Mouse (Mus musculus) gastrocnemius, postnatal 14 days (tissue): ENCODE measurements around the gene Cblc. TPM values are rescaled to one million over a fixed set of nuclear protein-coding genes. Genes with fewer than 3 reads are reported as not detected.

Experiments
- DNase-seq: peaks from one replicate; pipeline ENCODE4 v3.0.0; 2021; ENCODE audit warnings: mixed read lengths
- intact Hi-C: fragments of 180-260 bp; cut with DNase I; formaldehyde crosslinking; loops from one replicate; pipeline ENCODE4 v1.15.1; 2025; ENCODE audit warnings: low total_unique reads
- total RNA-seq, 2 experiments: library from RNA; stranded (reverse); gene quantifications; 2 replicates each; pipeline ENCODE4 v1.2.3; 2021

Gene Cblc
- total RNA-seq, 2 experiments from 2014 or later, result not detected

DNA sequence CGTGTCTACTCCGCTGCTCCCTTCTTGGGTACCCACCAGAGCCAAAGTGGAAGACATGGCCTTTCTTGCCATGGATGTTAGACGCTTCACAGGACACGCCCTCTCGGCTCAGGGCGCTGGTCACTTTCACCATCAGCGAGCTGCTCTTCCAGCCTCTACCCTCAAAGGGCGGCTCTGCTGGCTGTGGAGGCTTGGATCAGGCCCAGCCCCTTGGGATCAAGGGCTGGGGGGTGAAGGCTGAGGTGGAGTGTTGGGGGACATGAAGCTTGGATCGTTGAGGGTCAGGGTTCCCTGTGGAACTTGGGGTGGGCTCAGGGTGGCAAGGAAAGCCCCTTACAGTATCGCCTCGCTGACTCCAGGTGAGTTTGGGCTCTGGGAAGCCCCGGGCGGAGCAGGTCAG lies 38.0 kb downstream of the Cblc start:
- intact Hi-C loops, result no loop called here
- DNase-seq, result no peak

- DNase-seq, result peak; percentile 80
- intact Hi-C loops, result no loop called here
Measured at GRCm38 (mm10) chr7:19755851-19756786, 40.5 kb downstream of the Cblc start.

DNA sequence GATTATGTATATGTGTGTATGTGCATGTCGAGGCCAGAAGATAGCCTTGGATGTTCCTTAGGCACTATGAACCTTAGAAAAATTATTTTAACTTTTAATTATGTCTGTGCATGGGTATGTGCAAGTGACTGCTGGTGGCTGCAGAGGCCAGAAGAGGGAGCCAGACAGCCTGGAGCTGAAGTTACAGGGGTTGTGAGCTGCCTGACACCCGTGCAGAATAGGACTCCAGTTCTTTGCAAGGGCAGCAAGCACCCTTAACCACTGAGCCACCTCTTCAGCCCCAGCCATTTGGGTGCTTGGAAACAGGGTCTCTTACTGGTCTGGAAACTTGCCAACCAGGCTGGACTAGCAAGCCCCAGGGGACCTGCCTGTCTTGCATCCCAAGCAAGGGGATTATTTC lies 41.6 kb downstream of the Cblc start:
- DNase-seq, result no peak
- intact Hi-C loops, result no loop called here

- intact Hi-C loops, result loop anchor here (5.0 kb wide), 1 partner anchor 33 kb away; no protein-coding TSS in a partner anchor
- DNase-seq, result no peak
Measured at GRCm38 (mm10) chr7:19754065-19754464, 42.5 kb downstream of the Cblc start.

- DNase-seq, result peak; percentile 49
- intact Hi-C loops, result loop anchor here (5.0 kb wide), 1 partner anchor 34 kb away; no protein-coding TSS in a partner anchor
Measured at GRCm38 (mm10) chr7:19753587-19753986, 43.0 kb downstream of the Cblc start.

- intact Hi-C loops, result loop anchor here (5.0 kb wide), 1 partner anchor 35 kb away; no protein-coding TSS in a partner anchor
- DNase-seq, result no peak
Measured at GRCm38 (mm10) chr7:19752652-19753051, 44.0 kb downstream of the Cblc start.

DNA sequence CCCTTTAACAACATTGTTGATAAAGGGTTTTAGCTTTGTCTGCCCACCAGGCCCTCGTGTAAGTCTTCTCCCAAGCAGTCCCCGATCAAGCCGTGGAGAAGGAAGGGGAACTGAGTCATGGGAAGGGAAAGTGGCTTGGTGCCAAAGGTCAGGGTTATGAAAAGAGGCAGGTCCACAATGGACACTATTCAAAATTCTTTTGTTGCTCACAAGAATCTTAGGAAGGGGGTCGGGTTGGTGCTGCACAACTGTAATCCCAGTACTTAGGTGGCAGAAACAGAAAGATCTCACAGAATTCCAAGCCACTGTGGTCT lies 45.6 kb downstream of the Cblc start:
- intact Hi-C loops, result loop anchor here (5.0 kb wide), 1 partner anchor 36 kb away; no protein-coding TSS in a partner anchor
- no peak for DNase-seq

DNA sequence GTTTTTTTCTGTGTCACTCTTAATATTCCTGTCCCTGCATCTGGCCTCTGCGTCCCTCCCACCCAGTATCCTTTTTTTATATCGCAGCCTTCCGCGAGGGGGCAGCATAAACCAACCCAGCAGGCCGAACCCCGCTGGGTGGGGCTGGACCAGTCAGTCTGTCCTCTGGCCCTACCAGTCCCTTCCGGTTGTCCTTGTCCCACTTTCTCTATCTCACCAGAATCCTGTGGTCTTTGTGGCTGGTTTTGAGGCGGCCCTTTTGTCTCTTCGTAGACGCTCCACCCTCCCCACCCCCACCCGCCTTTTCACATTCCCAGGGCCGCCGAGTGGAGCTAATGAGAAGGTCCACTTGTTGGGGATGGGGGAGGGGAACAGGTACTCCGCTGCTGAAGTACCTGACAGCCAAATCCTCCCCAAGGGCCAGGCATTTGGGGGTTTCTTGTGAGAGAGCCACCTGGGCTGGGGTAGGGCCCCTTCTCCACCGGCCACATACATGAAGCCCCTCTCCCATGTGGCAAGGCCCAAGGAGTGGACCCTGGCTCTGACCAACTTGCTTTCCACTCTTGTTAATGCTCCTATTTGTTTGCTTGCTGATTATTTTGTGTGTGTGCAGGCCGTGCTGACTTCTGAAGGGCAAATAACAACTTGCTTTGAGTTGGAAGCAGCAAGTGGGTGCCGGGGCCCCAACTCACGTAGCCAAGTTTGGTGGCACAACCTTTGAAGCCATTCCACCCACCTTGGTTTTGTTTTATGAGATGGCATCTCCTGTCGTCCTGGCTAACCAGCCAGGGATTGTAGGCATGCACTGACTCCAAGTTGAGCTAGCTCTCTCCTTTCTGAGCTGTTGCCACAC lies 46.2 kb downstream of the Cblc start, which contains the start of gene Nectin2:
Gene Nectin2, minus strand, starts transcription at position 267 of the 853 bp plus-strand sequence.
- peak; percentile 93 for DNase-seq
- intact Hi-C loops, result loop anchor here (5.0 kb wide), 1 partner anchor 37 kb away; no protein-coding TSS in a partner anchor

DNA sequence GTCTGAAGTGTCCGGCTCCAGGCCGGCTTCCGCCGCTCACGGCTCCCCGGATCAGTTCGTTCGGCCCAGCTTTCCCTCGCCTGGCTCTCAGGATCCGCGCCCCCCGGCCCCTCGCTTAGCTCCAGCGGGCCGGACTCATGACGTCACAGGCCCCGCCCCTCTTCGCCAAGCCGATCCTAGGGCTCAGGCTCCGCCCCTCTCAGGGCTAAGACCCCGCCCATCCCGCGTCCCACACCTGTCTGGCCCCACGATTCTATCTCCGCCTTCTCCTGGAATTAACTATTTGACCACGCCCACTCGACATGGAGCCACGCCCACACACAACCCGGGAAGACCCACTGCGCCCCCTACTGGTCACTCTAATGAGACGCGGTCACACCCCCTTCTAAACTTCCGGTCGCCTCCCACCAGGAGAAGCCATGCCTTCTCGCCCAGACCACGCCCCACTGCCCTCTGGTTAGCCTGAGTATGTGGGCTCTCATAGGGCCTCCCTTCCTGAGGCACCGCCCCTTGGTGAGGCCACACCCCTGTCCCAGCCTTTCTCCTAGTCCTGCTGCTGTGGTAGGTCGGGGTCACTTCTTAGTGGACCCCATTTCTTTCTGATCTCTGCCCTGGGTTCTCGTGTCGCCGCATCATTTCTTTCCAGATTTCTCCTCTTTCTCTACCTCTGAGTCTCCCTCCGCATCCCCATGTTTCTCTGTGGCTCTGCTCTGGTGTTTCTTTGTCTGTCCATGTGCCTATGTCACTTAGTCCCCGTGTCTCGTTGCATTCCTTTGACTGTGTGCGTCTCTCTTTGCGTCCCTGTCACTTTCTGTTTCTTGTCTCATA lies 47.0 kb downstream of the Cblc start:
- intact Hi-C loops, result loop anchor here (5.0 kb wide), 1 partner anchor 38 kb away; no protein-coding TSS in a partner anchor
- peak; percentile 97 for DNase-seq

DNA sequence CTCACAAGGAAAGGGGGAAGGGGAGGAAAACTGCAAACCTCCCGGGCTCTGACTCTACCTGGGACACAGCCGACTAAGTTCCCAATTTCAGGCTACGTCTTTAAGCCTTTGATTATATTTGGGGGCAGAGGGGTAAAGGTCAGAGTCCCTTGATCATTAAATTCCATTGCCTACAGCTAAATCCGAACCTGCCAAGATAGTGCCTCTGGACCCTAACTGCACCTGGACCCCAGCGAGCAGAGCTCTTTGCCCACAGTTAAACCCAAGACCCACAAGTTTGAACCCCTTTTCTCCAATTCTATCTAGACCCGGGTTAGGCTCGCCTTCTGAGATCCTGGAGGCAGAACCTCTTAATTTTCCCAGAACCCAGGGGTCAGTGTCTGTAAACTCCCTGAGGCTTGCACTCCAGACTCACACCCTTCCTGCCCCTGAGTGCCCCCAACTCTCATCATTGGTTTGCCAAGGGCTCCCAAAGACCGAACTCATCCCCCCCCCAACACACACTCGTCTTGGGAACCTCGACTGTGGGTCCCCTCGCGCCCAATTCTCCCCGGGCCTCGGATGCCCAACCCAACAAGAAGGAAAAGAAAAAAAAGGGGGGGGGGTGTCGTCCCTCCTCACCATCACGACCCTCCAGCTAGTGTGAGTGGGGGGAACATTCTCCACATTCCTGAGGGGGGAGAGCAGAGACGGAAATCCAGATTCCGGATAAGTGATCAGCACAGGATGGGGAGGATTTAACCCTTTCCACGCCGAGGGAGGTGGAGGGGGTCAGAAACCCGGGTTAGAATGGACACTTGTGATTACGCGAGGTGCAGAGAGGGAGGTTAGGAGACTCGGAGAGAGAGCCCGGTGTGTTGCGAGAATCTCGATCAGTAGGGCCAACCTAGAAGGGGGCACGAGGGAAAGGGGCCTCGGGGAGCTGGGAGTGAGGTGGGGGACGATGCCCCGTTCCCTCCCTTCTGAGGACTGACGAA lies 48.1 kb downstream of the Cblc start:
- intact Hi-C loops, result no loop called here
- peak; percentile 11 for DNase-seq

DNA sequence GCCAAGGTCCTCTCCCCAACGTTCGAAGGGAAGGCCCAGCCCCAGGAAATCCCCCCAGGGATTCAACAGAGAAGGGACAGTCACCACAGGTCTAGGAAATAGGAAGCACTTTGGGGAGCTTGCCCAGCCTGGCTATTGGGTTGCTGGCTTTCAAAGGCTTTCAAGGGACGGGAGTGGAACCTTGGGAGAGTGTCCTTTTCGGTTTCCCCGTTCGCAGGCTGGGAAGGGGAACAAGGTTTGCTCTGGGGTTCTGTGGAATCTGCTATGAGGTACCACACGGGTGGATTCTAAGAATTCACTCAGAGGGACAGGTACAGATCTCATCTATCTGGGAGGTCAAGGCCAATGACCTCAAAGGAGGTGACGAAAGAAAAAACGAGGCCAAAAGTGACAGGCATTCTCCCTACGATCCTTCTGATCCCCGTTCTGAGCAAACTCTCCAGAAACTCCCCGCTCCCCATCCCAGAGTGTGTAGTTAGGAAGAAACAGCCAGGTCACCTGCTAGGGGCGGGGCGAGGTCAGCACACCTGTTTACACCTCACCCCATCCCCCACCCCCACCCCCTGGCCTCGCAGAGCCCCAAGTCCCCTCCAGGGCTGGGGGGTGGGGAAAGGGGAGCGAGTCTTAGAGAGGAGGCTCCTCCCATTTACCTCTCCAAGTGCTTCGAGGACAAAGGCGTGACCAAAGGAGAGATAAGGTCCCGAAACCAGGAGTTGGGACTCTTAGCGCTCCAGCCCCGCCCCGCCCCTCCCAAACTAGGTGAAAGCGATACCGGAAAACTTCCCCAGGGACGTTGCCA lies 49.0 kb downstream of the Cblc start:
- intact Hi-C loops, result no loop called here
- DNase-seq, result no peak

DNA sequence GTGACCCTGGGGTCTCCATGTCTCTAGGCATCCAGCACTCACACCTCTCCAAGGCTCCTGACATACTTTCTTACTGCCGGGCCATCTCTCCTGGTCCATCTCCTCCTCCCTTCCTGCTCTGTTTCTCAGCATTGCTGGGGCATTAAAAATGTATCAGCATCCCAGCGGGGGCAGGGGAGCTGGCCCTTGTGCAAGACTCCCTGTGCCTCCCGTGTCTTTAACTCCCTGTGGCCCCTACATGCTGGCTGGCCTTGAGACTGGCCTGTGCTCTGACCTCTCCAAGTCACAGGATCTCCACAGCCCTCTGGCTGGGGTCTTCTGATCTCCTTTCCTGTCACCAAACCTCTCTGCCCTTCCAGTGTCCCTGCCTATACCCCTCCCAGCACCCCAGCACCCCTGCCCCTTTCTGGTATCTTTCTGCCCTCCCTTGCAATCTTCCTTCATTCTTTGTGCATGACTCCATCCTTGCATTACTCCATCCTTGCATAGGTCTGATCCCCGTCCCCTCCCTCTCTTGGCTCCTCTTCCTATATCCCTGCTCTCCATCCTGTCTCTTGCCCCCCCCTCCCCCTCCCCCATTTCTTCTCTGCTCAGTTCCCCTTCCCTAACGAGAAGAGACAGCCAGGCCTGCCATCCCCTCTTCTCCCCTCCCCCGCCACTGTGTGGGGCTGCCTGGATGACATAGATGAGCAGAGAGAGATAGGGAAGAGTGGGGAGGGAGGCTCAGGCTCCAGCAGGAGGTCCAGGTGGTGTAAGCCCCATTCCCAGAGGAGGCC lies 50.0 kb downstream of the Cblc start:
- intact Hi-C loops, result no loop called here

DNA sequence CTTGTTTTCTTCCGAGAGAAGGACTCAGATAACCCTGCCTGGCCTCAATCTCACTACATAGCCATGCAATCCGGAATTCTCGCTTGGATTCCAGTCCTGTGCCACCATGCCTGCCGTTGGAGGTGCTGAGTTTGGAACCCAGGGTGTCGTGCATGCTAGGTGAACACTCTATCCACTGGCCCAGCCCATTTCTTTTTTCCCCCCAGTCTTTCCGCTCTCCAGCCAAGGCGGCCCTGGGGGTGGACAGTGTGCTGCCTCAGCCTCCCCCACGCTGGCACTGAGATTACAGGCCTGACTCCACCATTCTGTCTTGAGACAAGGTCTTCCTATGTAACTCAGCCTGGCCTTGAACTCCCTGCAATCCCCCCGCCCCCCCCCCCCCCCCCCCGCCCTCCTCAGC lies 50.6 kb downstream of the Cblc start:
- intact Hi-C loops, result no loop called here
- DNase-seq, result no peak

More for the DNA sequence above, 50.0 kb downstream of the Cblc start:
- DNase-seq, result no peak

- intact Hi-C loops, result no loop called here
- DNase-seq, result no peak
Measured at GRCm38 (mm10) chr7:19744590-19745385, 51.8 kb downstream of the Cblc start.

- intact Hi-C loops, result no loop called here
- DNase-seq, result no peak
Measured at GRCm38 (mm10) chr7:19743791-19744190, 52.8 kb downstream of the Cblc start.

- intact Hi-C loops, result no loop called here
- no peak for DNase-seq
Measured at GRCm38 (mm10) chr7:19742468-19742867, 54.1 kb downstream of the Cblc start.
